Mouse (Mus musculus): Measurements from ENCODE around the gene Slc8a1. TPM values are rescaled to one million over a fixed set of nuclear protein-coding genes. Genes with fewer than 3 reads are reported as not detected.

The Slc8a1 gene
- polyA plus RNA-seq, 1 experiment from 2014 or later = 148 TPM

DNA sequence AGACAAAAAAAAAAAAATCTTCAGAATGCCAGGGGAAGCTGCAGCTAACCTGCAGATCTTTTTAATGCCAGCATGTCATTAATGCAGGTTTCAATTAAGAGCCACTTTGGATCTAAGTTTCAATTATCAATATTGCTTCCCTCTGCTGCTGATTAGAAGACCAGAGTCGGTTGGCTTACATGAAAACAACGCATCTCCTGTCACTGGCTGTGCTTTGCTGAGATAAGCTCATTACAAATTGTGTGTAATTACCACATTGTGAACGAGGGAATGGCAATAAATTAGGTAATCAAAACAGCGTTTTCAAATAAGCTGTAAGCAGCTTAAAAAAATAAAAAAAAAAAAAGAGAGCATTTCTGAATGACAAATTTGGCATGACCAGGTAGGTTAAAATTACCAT is 258.4 kb downstream of the Slc8a1 start:
- no peak overlapping the region for H3K4me2 ChIP-seq
- H3K9ac ChIP-seq (ENCODE audit: low read depth, low read length) = no peak overlapping the region
- ATAC-seq (replicated peaks; ENCODE audit: insufficient number of reproducible peaks, low FRiP score, low TSS enrichment) = no peak
- H3K27me3 ChIP-seq (ENCODE audit: control insufficient read depth, insufficient read depth, low read length) = no peaks in the 10 kb centered on the region
- H3K9me3 ChIP-seq (replicated peaks; ENCODE audit: control insufficient read depth, low read length) = no peaks in the 10 kb centered on the region
- 54% methylated on average over 4 of the region's 4 CpGs for WGBS (ENCODE audit: insufficient replicate concordance)
- H3K4me3 ChIP-seq (ENCODE audit: low read depth, low read length) = no peak overlapping the region
- H3K4me1 ChIP-seq (ENCODE audit: control insufficient read depth, insufficient read depth, low read length) = peaks cover 18% of the 10 kb centered on the region
- no peak overlapping the region for H3K27ac ChIP-seq (ENCODE audit: low read depth, low read length)
- no peaks in the 10 kb centered on the region for H3K36me3 ChIP-seq (ENCODE audit: control insufficient read depth, insufficient read depth, low read length)

DNA sequence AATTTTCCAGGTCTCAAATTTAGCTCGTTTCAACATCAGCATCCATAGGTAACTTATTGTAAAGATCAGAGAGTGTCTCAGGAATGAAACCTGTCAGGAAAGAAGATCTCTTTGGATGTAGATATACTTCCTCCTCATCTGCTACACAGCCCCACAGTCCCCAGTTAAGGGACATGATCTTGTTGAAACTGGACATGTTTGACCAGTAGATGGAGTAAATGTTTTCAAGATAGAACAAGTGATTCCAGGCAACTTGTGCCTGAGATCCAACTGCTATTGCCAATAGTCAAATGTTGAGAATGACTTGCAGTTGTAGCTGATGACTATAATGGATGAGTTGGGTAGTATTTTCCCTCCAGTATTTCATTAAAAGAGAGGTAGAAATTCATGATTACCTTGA is 260.8 kb downstream of the Slc8a1 start:
- H3K27ac ChIP-seq (ENCODE audit: low read depth, low read length) = no peak overlapping the region
- 76% methylated on average over 1 of the region's 1 CpGs for WGBS (ENCODE audit: insufficient replicate concordance)

DNA sequence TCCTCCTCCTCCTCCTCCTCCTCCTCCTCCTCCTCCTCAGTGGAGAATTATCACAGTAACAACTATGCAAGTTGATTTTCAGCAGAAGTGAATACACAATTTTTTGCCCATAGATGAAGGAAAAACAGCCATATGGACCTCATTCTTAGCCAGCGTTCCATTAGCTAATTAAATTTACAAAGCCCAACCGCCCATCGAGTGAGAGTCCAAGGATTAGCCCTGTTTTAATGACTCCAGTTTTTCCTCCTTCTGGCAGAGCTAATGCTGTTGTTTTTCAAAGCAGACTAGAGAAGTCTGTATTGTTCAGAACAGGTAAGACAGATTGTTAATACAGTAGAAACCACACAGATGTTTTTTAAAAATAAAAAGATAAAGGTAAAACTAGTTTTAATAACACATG is 264.8 kb downstream of the Slc8a1 start:
- Histone ChIP-seq H3K4me1 (ENCODE audit: control insufficient read depth, insufficient read depth, low read length) (peaks cover 7% of the 10 kb centered on the region; the same call in 1 of the 2 replicates), H3K4me3 (ENCODE audit: low read depth, low read length) (no peak overlapping the region), H3K36me3 (ENCODE audit: control insufficient read depth, insufficient read depth, low read length) (no peaks in the 10 kb centered on the region), H3K27me3 (ENCODE audit: control insufficient read depth, insufficient read depth, low read length) (no peaks in the 10 kb centered on the region), H3K27ac (ENCODE audit: low read depth, low read length) (no peak overlapping the region), H3K9ac (ENCODE audit: low read depth, low read length) (no peak overlapping the region), H3K9me3 (replicated peaks; ENCODE audit: control insufficient read depth, low read length) (no peaks in the 10 kb centered on the region), H3K4me2 (no peak overlapping the region)
- WGBS (ENCODE audit: insufficient replicate concordance) = 76% methylated on average over 3 of the region's 3 CpGs
- ATAC-seq (replicated peaks; ENCODE audit: insufficient number of reproducible peaks, low FRiP score, low TSS enrichment) = no peak

More for the DNA sequence above, 260.8 kb downstream of the Slc8a1 start:
- no peak overlapping the region for H3K4me3 ChIP-seq (ENCODE audit: low read depth, low read length)
- no peak overlapping the region for H3K9ac ChIP-seq (ENCODE audit: low read depth, low read length)
- no peak overlapping the region for H3K4me2 ChIP-seq
- H3K36me3 ChIP-seq (ENCODE audit: control insufficient read depth, insufficient read depth, low read length) = no peaks in the 10 kb centered on the region
- H3K4me1 ChIP-seq (ENCODE audit: control insufficient read depth, insufficient read depth, low read length) = peaks cover 12% of the 10 kb centered on the region
- H3K9me3 ChIP-seq (replicated peaks; ENCODE audit: control insufficient read depth, low read length) = no peaks in the 10 kb centered on the region
- H3K27me3 ChIP-seq (ENCODE audit: control insufficient read depth, insufficient read depth, low read length) = no peaks in the 10 kb centered on the region
- ATAC-seq (replicated peaks; ENCODE audit: insufficient number of reproducible peaks, low FRiP score, low TSS enrichment) = no peak

DNA sequence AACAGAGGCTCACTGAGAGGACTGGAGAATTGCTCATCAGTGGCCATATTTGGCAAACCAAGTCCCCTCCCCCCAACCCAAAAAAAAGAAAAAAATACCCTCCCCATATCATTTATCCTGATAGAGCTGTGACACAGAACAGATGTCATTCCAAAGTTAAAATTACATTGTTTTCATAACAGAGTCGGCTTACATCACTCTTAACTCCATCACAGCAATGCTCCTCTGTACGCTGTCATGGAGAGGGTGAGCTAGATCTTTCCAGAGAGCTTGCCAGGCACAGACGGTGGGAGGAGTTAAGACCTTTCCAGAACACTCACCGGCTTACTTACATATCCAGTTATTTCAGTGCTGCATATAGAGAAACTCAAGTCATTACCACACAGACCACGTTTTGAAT is 269.2 kb downstream of the Slc8a1 start:
- no peak overlapping the region for H3K9ac ChIP-seq (ENCODE audit: low read depth, low read length)
- H3K36me3 ChIP-seq (ENCODE audit: control insufficient read depth, insufficient read depth, low read length) = no peaks in the 10 kb centered on the region
- no peaks in the 10 kb centered on the region for H3K9me3 ChIP-seq (replicated peaks; ENCODE audit: control insufficient read depth, low read length)
- peak; percentile 59; the same call in 1 of the 2 replicates for ATAC-seq (replicated peaks; ENCODE audit: insufficient number of reproducible peaks, low FRiP score, low TSS enrichment)
- no peaks in the 10 kb centered on the region for H3K27me3 ChIP-seq (ENCODE audit: control insufficient read depth, insufficient read depth, low read length)
- WGBS (ENCODE audit: insufficient replicate concordance) = 43% methylated on average over 5 of the region's 5 CpGs
- no peak overlapping the region for H3K4me2 ChIP-seq
- peaks cover 7% of the 10 kb centered on the region; the same call in 1 of the 2 replicates for H3K4me1 ChIP-seq (ENCODE audit: control insufficient read depth, insufficient read depth, low read length)
- no peak overlapping the region for H3K27ac ChIP-seq (ENCODE audit: low read depth, low read length)
- H3K4me3 ChIP-seq (ENCODE audit: low read depth, low read length) = no peak overlapping the region

DNA sequence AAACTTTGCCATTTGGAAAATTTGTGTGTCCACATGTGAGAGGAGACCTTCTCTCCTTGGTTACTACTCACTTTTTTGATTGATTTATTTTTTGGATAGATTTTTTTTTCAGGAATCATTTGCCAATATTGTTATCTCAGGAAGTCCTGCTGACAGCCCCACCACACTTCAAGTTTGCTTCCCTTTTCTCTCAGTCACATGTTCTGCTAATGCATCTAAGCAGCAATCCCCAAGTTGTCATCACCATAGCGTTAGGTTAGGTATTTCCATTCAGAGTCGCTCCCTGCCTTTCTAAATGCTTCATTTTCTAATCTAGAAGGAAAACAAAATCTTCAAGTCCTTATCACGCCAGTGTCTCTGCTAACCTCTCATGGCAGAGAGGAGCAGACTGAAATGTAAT is 278.8 kb downstream of the Slc8a1 start:
- Histone ChIP-seq H3K4me1 (ENCODE audit: control insufficient read depth, insufficient read depth, low read length) (no peaks in the 10 kb centered on the region), H3K9ac (ENCODE audit: low read depth, low read length) (no peak overlapping the region)
- 36% methylated on average over 3 of the region's 3 CpGs for WGBS (ENCODE audit: insufficient replicate concordance)

DNA sequence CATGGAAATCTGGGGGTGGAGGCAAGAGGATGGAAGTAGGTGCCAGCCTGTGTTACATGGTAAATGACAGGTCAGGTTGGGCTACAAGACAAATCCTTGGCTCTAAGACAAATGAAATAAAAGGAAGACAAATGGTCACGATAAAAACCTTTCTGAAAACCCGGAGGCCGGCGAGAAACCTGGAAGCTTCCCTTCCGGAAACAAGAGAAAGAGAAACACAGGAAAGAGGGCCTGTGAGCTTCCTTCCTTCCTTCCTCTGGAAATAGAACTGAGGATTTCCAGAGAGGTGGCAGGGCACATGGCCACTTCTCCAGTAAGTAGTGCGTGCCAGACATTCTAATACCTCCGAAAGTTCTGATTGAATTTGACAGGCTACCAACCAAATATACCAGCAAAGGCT is 282.2 kb downstream of the Slc8a1 start:
- Histone ChIP-seq H3K4me1 (ENCODE audit: control insufficient read depth, insufficient read depth, low read length) (no peaks in the 10 kb centered on the region), H3K27me3 (ENCODE audit: control insufficient read depth, insufficient read depth, low read length) (no peaks in the 10 kb centered on the region), H3K9ac (ENCODE audit: low read depth, low read length) (no peak overlapping the region), H3K9me3 (replicated peaks; ENCODE audit: control insufficient read depth, low read length) (no peaks in the 10 kb centered on the region), H3K4me2 (no peak overlapping the region), H3K4me3 (ENCODE audit: low read depth, low read length) (no peak overlapping the region), H3K27ac (ENCODE audit: low read depth, low read length) (no peak overlapping the region; the same call in 1 of the 2 replicates), H3K36me3 (ENCODE audit: control insufficient read depth, insufficient read depth, low read length) (no peaks in the 10 kb centered on the region)
- ATAC-seq (replicated peaks; ENCODE audit: insufficient number of reproducible peaks, low FRiP score, low TSS enrichment) = no peak
- 70% methylated on average over 7 of the region's 7 CpGs for WGBS (ENCODE audit: insufficient replicate concordance)

More for the DNA sequence above, 278.8 kb downstream of the Slc8a1 start:
- no peaks in the 10 kb centered on the region for H3K9me3 ChIP-seq (replicated peaks; ENCODE audit: control insufficient read depth, low read length)
- H3K27ac ChIP-seq (ENCODE audit: low read depth, low read length) = no peak overlapping the region
- ATAC-seq (replicated peaks; ENCODE audit: insufficient number of reproducible peaks, low FRiP score, low TSS enrichment) = no peak
- H3K4me3 ChIP-seq (ENCODE audit: low read depth, low read length) = no peak overlapping the region
- H3K36me3 ChIP-seq (ENCODE audit: control insufficient read depth, insufficient read depth, low read length) = no peaks in the 10 kb centered on the region
- no peak overlapping the region for H3K4me2 ChIP-seq
- H3K27me3 ChIP-seq (ENCODE audit: control insufficient read depth, insufficient read depth, low read length) = no peaks in the 10 kb centered on the region

DNA sequence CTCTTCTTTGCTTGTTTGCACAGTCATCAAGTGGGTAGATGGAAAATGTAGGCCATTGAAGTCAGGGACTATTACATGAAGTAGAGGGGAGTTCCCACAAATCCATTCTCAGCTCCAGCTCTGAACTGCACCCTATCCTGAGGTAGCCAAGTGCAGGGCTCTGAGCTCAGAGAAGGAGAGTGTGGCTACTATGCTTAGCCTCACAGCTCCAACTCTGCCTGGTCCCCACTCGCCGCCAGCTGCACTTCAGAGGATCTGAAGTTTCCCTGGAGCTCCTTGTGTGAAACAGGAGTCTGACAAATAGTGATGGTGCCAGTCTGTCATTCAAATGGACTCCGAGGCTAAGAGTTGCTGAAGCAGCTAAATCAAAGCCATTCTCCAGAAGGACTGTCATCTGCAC is 282.9 kb downstream of the Slc8a1 start:
- WGBS (ENCODE audit: insufficient replicate concordance) = 49% methylated on average over 3 of the region's 3 CpGs
- no peak overlapping the region for H3K9ac ChIP-seq (ENCODE audit: low read depth, low read length)
- H3K27me3 ChIP-seq (ENCODE audit: control insufficient read depth, insufficient read depth, low read length) = no peaks in the 10 kb centered on the region
- no peaks in the 10 kb centered on the region for H3K36me3 ChIP-seq (ENCODE audit: control insufficient read depth, insufficient read depth, low read length)
- no peak overlapping the region for H3K4me3 ChIP-seq (ENCODE audit: low read depth, low read length)
- H3K4me2 ChIP-seq = no peak overlapping the region
- ATAC-seq (replicated peaks; ENCODE audit: insufficient number of reproducible peaks, low FRiP score, low TSS enrichment) = no peak
- no peaks in the 10 kb centered on the region for H3K4me1 ChIP-seq (ENCODE audit: control insufficient read depth, insufficient read depth, low read length)
- no peaks in the 10 kb centered on the region for H3K9me3 ChIP-seq (replicated peaks; ENCODE audit: control insufficient read depth, low read length)
- H3K27ac ChIP-seq (ENCODE audit: low read depth, low read length) = no peak overlapping the region

DNA sequence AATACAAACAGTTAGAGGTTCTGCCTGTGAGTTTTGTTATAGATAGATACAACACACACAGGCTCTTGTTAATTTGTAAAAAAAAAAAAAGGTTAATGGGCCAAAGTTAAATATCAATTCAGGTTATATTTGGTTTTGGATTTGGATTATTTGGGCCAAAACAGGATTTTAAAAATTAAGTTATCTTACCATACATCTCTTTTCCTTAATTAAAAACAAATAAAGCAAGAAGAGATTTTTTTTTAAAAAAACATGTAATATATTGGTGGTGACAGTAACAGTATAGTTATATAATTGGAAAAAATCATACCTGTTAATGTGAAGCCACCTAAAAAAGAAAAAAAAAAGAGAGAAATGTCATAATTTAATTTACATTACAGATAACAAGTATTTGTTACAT is 296.7 kb downstream of the Slc8a1 start, which contains the start of gene Gm11096:
Gene Gm11096 (plus strand): TSS at position 301 of the 400 bp plus-strand sequence.
- no peak for ATAC-seq (replicated peaks; ENCODE audit: insufficient number of reproducible peaks, low FRiP score, low TSS enrichment)
- Histone ChIP-seq H3K9me3 (replicated peaks; ENCODE audit: control insufficient read depth, low read length) (no peaks in the 10 kb centered on the region), H3K4me1 (ENCODE audit: control insufficient read depth, insufficient read depth, low read length) (peaks cover 2% of the 10 kb centered on the region; the same call in 1 of the 2 replicates), H3K9ac (ENCODE audit: low read depth, low read length) (no peak within 1 kb of the TSS), H3K4me3 (ENCODE audit: low read depth, low read length) (no peak within 1 kb of the TSS), H3K36me3 (ENCODE audit: control insufficient read depth, insufficient read depth, low read length) (peaks cover 2% of the 10 kb centered on the region; the same call in 1 of the 2 replicates), H3K27me3 (ENCODE audit: control insufficient read depth, insufficient read depth, low read length) (no peaks in the 10 kb centered on the region), H3K4me2 (no peak within 1 kb of the TSS), H3K27ac (ENCODE audit: low read depth, low read length) (no peak within 1 kb of the TSS)

DNA sequence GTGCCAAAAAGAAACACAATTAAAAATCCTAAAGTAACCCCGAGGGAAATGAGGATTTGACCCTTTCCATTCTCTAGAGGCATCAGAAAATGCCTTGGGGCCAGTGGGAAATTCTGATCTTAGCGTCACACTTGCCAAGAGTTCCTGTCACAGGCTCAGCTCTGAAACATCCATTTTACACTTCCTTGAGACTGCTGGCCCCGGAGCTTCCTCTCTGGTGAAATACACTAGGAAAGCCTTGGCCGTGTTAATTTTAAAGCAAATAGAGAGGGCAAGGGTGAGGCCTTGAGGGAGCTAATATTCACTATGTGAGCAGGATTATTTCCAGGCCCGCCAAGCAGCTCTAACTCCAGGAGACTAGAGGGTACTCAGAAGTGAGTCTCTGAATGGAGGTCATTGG is 305.0 kb downstream of the Slc8a1 start:
- H3K4me1 ChIP-seq (ENCODE audit: control insufficient read depth, insufficient read depth, low read length) = peaks cover under 1% of the 10 kb centered on the region; the same call in 1 of the 2 replicates
- H3K4me2 ChIP-seq = no peak overlapping the region
- no peaks in the 10 kb centered on the region for H3K27me3 ChIP-seq (ENCODE audit: control insufficient read depth, insufficient read depth, low read length)
- H3K4me3 ChIP-seq (ENCODE audit: low read depth, low read length) = no peak overlapping the region
- no peaks in the 10 kb centered on the region for H3K9me3 ChIP-seq (replicated peaks; ENCODE audit: control insufficient read depth, low read length)
- H3K36me3 ChIP-seq (ENCODE audit: control insufficient read depth, insufficient read depth, low read length) = no peaks in the 10 kb centered on the region; the same call in 1 of the 2 replicates
- H3K27ac ChIP-seq (ENCODE audit: low read depth, low read length) = no peak overlapping the region
- 57% methylated on average over 5 of the region's 5 CpGs for WGBS (ENCODE audit: insufficient replicate concordance)
- no peak for ATAC-seq (replicated peaks; ENCODE audit: insufficient number of reproducible peaks, low FRiP score, low TSS enrichment)
- H3K9ac ChIP-seq (ENCODE audit: low read depth, low read length) = no peak overlapping the region

Measured in heart, embryonic 11.5 days (tissue).